ENCODE assay signal across 1 mouse cellular context in the genomic region with DNA sequence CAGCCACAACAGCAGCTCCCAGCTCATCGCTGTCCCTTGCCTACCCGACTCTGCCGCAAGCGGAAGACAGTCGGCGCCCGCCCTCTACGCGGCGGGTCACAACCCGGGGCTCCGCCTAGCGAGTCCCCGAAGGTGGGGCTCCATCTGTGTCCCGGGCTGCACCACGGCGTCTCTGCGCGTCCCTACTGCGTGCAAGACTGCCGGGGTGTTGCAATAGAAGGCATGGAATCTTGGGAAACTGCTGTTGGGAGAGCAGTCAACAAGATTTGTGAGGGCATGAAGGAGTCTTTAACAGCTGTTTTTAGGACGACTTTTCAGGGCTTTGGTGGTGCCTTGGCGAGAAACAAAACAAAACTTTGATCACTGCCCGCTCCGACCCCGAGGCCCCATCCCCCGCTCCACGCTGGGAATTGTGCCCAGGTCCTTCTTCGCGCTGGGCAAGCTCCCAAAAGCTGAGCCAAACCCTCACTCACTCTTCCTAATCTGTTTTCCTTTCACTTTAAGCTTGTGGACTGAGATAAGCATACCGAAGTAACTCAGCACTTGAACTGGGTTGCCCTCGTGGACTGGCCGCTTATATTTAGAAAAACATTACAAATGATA.
A peak's percentile ranks its signal among the peaks of the same experiment; 100 is the strongest.
TF ChIP-seq lines count a peak whose summit lies in the region.

A gene (minus strand): TSS at position 175 of the 603 bp plus-strand sequence.

TF ChIP-seq in CH12.LX, 34 proteins besides CTCF, POLR2A, EP300 and RAD21 (continued from another document):
- TF ChIP-seq ETS1 (conservative IDR thresholded peaks at IDR 0.05; ENCODE audit: low read depth, low read length) (no peak), TBP (conservative IDR thresholded peaks at IDR 0.05; ENCODE audit: low read depth, low read length) (0 out of 2 replicates have a peak, but pooled peaks have one; percentile 37), HCFC1 (IDR thresholded peaks at IDR 0.05; ENCODE audit: low read depth, low read length) (peak; percentile 63), CHD2 (IDR thresholded peaks at IDR 0.05; ENCODE audit: low read length) (peak; percentile 66), ZNF384 (IDR thresholded peaks at IDR 0.05; ENCODE audit: low read depth, low read length) (no peak), ZC3H11A (IDR thresholded peaks at IDR 0.05; ENCODE audit: low read depth, low read length) (no peak), SMC3 (IDR thresholded peaks at IDR 0.05; ENCODE audit: low read depth, low read length) (peak; percentile 11; the same call in 1 of the 2 replicates), MAX (IDR thresholded peaks at IDR 0.05; ENCODE audit: low read length) (peak; percentile 44), BHLHE40 (IDR thresholded peaks at IDR 0.05; ENCODE audit: low read depth, low read length) (peak; percentile 25; the same call in 1 of the 2 replicates), UBTF (IDR thresholded peaks at IDR 0.05; ENCODE audit: low read depth, low read length) (peak; percentile 78; the same call in 1 of the 2 replicates), JUND (conservative IDR thresholded peaks at IDR 0.05; ENCODE audit: low read depth, low read length) (no peak), NELFE (IDR thresholded peaks at IDR 0.05; ENCODE audit: low read depth, low read length) (no peak; the same call in 1 of the 2 replicates), MAZ (IDR thresholded peaks at IDR 0.05; ENCODE audit: low read depth, low read length) (no peak), MEF2A (IDR thresholded peaks at IDR 0.05; ENCODE audit: borderline replicate concordance, low read depth, low read length) (no peak), USF1 (IDR thresholded peaks at IDR 0.05; ENCODE audit: low read depth, low read length) (no peak), RCOR1 (conservative IDR thresholded peaks at IDR 0.05; ENCODE audit: low read depth, low read length) (no peak), NRF1 (IDR thresholded peaks at IDR 0.05; ENCODE audit: low read depth, low read length) (peak; percentile 47), USF2 (conservative IDR thresholded peaks at IDR 0.05; ENCODE audit: low read depth, low read length) (no peak), GABPA (IDR thresholded peaks at IDR 0.05; ENCODE audit: insufficient replicate concordance, low read depth, low read length) (no peak), JUN (IDR thresholded peaks at IDR 0.05; ENCODE audit: insufficient read depth, low read depth, low read length) (no peak), POLR2AphosphoS2 (IDR thresholded peaks at IDR 0.05; ENCODE audit: low read depth, low read length) (peak; percentile 36; the same call in 1 of the 2 replicates), MYC (IDR thresholded peaks at IDR 0.05; ENCODE audit: low read depth, low read length) (peak; percentile 14; the same call in 1 of the 2 replicates), PAX5 (IDR thresholded peaks at IDR 0.05; ENCODE audit: low read length) (no peak)
TF ChIP-seq in CH12.LX: peak in this region for 16.
